Mouse (Mus musculus) sigmoid colon, adult 10 weeks (tissue): ENCODE results near the gene Pacsin1. TPM values are rescaled to one million over a fixed set of nuclear protein-coding genes. Genes with fewer than 3 reads are reported as not detected.

Experiments used
- polyA plus RNA-seq: library from polyadenylated mRNA; stranded (reverse); fragments of 350-450 nt; fragmentation: Illumina TruSeq; extraction: RNeasy Lipid Tissue Mini Kit (QIAGEN cat#74804); gene quantifications from one replicate; pipeline ENCODE4 v1.2.3, GENCODE M21; 2014; ENCODE audit warnings: low read depth, low replicate concordance

Gene Pacsin1
- polyA plus RNA-seq = 0.57 TPM

GRCm38 (mm10) chr17:27655089-27656010 is at the start of gene Pacsin1:
TSS of gene Pacsin1 (plus strand) at chr17:27655509.

DNA sequence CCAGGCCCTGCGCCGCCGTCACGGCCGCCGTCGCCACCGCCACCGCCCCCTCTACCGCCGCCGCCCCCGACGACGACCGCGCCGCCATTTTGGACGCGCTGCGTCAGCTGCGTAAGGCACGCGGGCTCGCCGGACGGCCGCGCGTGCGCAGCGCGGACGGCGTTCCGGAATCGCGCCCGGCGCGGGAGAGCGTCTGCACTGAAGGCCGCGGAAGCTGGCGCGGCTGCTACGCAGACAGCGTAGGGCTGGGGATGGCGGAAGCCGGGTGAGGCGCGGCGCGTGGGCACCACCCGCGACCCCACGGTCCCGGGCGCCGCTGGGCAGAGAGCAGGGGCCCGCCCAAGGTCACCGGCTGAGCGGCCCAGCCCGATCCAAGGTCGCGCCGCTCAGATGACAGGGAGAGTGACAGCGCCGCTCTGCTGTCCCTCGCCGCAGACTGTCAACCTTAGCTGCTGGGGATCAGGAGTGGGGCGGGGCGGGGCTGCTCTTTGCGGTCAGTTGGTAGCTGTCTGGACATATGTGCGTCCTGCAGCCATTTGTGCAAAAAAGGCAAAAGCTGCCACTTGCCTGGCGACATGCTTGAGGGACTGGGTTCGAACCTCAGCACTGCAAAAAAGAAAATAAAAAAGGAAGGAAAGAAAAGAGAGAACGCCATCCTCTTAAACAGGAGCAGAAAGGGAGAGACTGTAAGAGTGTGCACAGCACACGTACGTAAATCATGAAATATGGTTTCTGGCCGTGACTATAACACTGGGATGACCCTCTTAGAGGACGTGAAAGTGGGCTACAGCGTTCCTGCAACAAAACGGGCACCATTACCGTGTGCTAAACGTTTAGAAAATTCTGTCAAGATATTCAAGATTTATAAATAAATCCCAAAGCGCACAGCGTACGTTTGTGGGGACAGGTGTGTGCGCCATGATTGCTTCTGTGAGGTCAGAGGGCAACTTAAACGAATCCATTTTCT is 31.7 kb upstream of the Pacsin1 start, which contains the start of gene Nudt3:
Gene Nudt3 (minus strand): TSS at position 136 of the 967 bp plus-strand sequence.

GRCm38 (mm10) chr17:27634871-27635574 is 20.3 kb upstream of the Pacsin1 start, which contains the start of gene RPS10-NUDT3:
TSS of gene RPS10-NUDT3 (minus strand) at chr17:27635222.

GRCm38 (mm10) chr17:27636132-27637020 is 18.9 kb upstream of the Pacsin1 start, which contains the start of gene Rps10:
TSS of gene Rps10 (minus strand) at chr17:27636669.

DNA sequence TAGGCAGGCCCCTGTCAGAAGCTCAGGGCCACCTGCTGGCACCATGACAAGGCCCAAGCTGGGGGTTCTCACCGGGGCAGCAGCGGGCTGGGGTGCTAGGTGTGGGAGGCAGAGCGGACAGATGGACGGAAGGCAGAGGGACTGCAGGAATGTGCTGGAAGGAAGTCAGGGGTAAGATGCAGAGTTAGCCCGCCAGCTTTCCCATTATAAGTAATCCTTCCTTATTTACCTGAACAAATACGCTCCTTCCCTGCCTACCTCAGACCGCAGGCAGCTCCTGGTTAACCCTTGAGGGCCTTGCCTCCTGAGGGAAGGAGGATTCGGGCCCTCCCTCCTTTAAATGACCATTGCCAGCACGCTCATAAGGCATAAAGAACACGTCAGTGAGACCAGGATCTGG is 73.5 kb downstream of the Pacsin1 start, which contains the start of gene Spdef:
Gene Spdef (minus strand): TSS at position 186 of the 400 bp plus-strand sequence.

Other genes with a start within 250 kb of the Pacsin1 start
- not detected for gene Grm4, start 134.1 kb upstream of the Pacsin1 start, polyA plus RNA-seq
- 17.8 TPM for gene Hmga1, start 99.0 kb upstream of the Pacsin1 start, polyA plus RNA-seq
- gene AI413582, start 89.8 kb upstream of the Pacsin1 start, polyA plus RNA-seq = not detected
- 17.9 TPM for gene Nudt3, start 32.0 kb upstream of the Pacsin1 start, polyA plus RNA-seq
- gene RPS10-NUDT3, start 20.3 kb upstream of the Pacsin1 start, polyA plus RNA-seq = not detected
- gene Rps10, start 18.8 kb upstream of the Pacsin1 start, polyA plus RNA-seq = 46.2 TPM
- gene Spdef, start 73.4 kb downstream of the Pacsin1 start, polyA plus RNA-seq = 3.0 TPM
- 57.7 TPM for gene D17Wsu92e, start 165.1 kb downstream of the Pacsin1 start, polyA plus RNA-seq
- 30.4 TPM for gene Snrpc, start 182.6 kb downstream of the Pacsin1 start, polyA plus RNA-seq
- gene Uhrf1bp1, start 200.9 kb downstream of the Pacsin1 start, polyA plus RNA-seq = 1.8 TPM